Mouse (Mus musculus) mammary gland, adult 2 months (tissue): ENCODE results near the gene Clec2h. TPM values are rescaled to one million over a fixed set of nuclear protein-coding genes. Genes with fewer than 3 reads are reported as not detected.

Source experiments
- polyA plus RNA-seq: library from polyadenylated mRNA; depleted of rRNA; stranded (reverse); fragments of >200 nt; gene quantifications from 2 replicates; pipeline ENCODE4 v1.2.3, GENCODE M21; 2012; ENCODE audit warnings: low replicate concordance; rRNA removed

The Clec2h gene
- not detected in 2 replicates for polyA plus RNA-seq

GRCm38 (mm10) chr6:128662206-128662605 is at the start of gene Clec2h:
Gene Clec2h (plus strand): TSS chr6:128662385.

GRCm38 (mm10) chr6:128623433-128623832 is 38.8 kb upstream of the Clec2h start, which contains the start of gene Klrb1a:
Gene Klrb1a (minus strand): TSS chr6:128623533.

GRCm38 (mm10) chr6:128722959-128723358 is 60.8 kb downstream of the Clec2h start, which contains the start of gene Klrb1:
Gene Klrb1 (minus strand): TSS chr6:128723059.

Other genes with a start within 250 kb of the Clec2h start
- gene Itfg2, start 237.5 kb upstream of the Clec2h start, polyA plus RNA-seq = 28.3 and 37.3 TPM in 2 replicates
- 74.1 and 81.9 TPM in 2 replicates for gene Fkbp4, start 223.7 kb upstream of the Clec2h start, polyA plus RNA-seq
- 2.2 TPM in 1 of 2 replicates, not detected in the other for gene Pzp, start 135.7 kb upstream of the Clec2h start, polyA plus RNA-seq
- gene A2ml1, start 80.8 kb upstream of the Clec2h start, polyA plus RNA-seq = not detected in 2 replicates
- 1.6 and 3.0 TPM in 2 replicates for gene Klrb1a, start 38.9 kb upstream of the Clec2h start, polyA plus RNA-seq
- gene Klrb1, start 60.7 kb downstream of the Clec2h start, polyA plus RNA-seq = not detected in 2 replicates
- 0.74 and 1.3 TPM in 2 replicates for gene Klrb1c, start 126.8 kb downstream of the Clec2h start, polyA plus RNA-seq
- gene Gm44511, start 163.9 kb downstream of the Clec2h start, polyA plus RNA-seq = not detected in 2 replicates
- 0.44 and 0.72 TPM in 2 replicates for gene Klrb1b, start 163.9 kb downstream of the Clec2h start, polyA plus RNA-seq
- 1.7 and 2.9 TPM in 2 replicates for gene Clec2i, start 225.2 kb downstream of the Clec2h start, polyA plus RNA-seq
- gene BC035044, start 228.7 kb downstream of the Clec2h start, polyA plus RNA-seq = 2.2 and 4.7 TPM in 2 replicates